Mouse (Mus musculus) testis, adult 2 months (tissue): Measurements from ENCODE around the gene Mrtfa.

Source experiments
- CTCF ChIP-seq: fragments of 200-500 bp; IDR thresholded peaks from 2 replicates; pipeline ENCODE4 v1.5.1; 2012; ENCODE audit warnings: low read depth, mild to moderate bottlenecking, inconsistent platforms, low read length, moderate library complexity; ENCODE audit not compliant: control insufficient read depth, insufficient read depth, insufficient replicate concordance
- POLR2A ChIP-seq: fragments of 200-500 bp; IDR thresholded peaks from 2 replicates; pipeline ENCODE4 v1.6.1; 2012; ENCODE audit warnings: low read depth, mild to moderate bottlenecking, inconsistent platforms, low read length, moderate library complexity; ENCODE audit not compliant: control insufficient read depth

DNA sequence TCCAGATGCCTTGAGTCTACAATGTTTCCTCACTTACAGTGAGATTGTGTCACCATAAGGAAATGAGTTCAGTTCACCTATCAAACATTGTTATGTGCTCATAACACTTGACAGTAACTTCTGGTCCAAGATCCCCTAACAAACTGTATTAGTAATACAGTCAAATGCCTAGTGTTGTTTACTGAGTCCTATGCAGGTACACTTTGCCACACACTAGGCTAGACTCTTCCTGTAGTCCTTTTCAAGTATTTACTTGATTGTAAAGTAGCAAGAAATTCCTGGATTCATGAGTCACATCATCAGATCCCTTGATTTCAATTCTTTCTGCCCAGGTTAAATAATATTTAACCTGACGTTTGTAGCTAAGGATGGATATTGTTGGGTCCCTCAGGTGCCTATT lies 221.2 kb downstream of the Mrtfa start:
- TF ChIP-seq CTCF (no peak), POLR2A (no peak)
